In genomic region chr11:58334746-58335145, GRCm38 (mm10) we compare ENCODE assay signal across 11 mouse cellular contexts. TPM values are rescaled to one million over a fixed set of nuclear protein-coding genes. Genes with fewer than 3 reads are reported as not detected.
DNase-seq lines count a peak whose midpoint lies in the region; ATAC-seq lines count a peak whose summit lies in the region.
"Had no signal": no experiment of that assay in that cellular context is flagged by ENCODE, and none has a peak within 500 bp of the region (broad histone marks: within the 10 kb centered on the region; RNA-seq: fewer than 3 reads in every experiment).

No protein-coding gene starts in this region.

- DNase-seq in urinary bladder, postnatal 14 days (ENCODE audit: low spot score) = peak; percentile 29
- DNase-seq in urinary bladder, adult 18-20 months (ENCODE audit: low spot score in 2 of 2) = no peak
- peak; percentile 41 to 66 for DNase-seq in cerebellum, postnatal 25 days
- peak; percentile 29 to 49 for DNase-seq in heart, postnatal 14 days
- peak; percentile 62 for DNase-seq in skeletal muscle tissue, adult 2 months (ENCODE audit: low read depth, low spot score)
- DNase-seq in spleen, postnatal 4 days (ENCODE audit: low spot score in 2 of 2) = no peak
- no peak for DNase-seq in natural killer cell, adult 2 months (ENCODE audit: low spot score in 2 of 2)

- no peak for ATAC-seq in CD4-positive, CD25-positive, alpha-beta regulatory T cell, adult 4 months
- ATAC-seq: forebrain, embryonic 16.5 days; intestine, embryonic 15.5 days had no signal

- intact Hi-C loops in heart, postnatal 14 days (cut with DNase I) = no loop called here

RNA-seq across cellular contexts. Expression of gene Sh3bp5l, which starts 4.2 kb away (rescaled TPM):
- total RNA-seq in heart, postnatal 14 days (2021) = 10 to 100 TPM; 45.6 to 49.5 TPM
- polyA plus RNA-seq in CD4-positive, CD25-positive, alpha-beta regulatory T cell, adult 4 months (2017; shearing (Covaris generic)) = 1 to 10 TPM; 5.3 to 6.3 TPM

RNA-seq across cellular contexts. Expression of gene Zfp672, which starts 4.6 kb away (rescaled TPM):
- 10 to 100 TPM; 48.9 to 53.1 TPM for total RNA-seq in heart, postnatal 14 days (2021)
- 10 to 100 TPM; 37.0 to 46.8 TPM for polyA plus RNA-seq in CD4-positive, CD25-positive, alpha-beta regulatory T cell, adult 4 months (2017; shearing (Covaris generic))

RNA-seq across cellular contexts. Expression of gene Zfp692, which starts 27.9 kb away (rescaled TPM):
- 1 to 10 TPM; 3.9 to 4.7 TPM for total RNA-seq in heart, postnatal 14 days (2021)
- 10 to 100 TPM; 10.7 TPM for polyA plus RNA-seq in CD4-positive, CD25-positive, alpha-beta regulatory T cell, adult 4 months (2017; shearing (Covaris generic))

RNA-seq across cellular contexts. Expression of gene Lypd8, which starts 44.1 kb away (rescaled TPM):
- total RNA-seq in heart, postnatal 14 days (2021) = not detected
- not detected for polyA plus RNA-seq in CD4-positive, CD25-positive, alpha-beta regulatory T cell, adult 4 months (2017; shearing (Covaris generic))
- polyA plus RNA-seq: forebrain, embryonic 16.5 days; limb, embryonic 15.5 days had no signal

Comparison
In these comparisons a context has a peak if more than half of its experiments do, and no peak if none do; other contexts are left out.
1. DNase-seq: peak in urinary bladder, postnatal 14 days (single experiment), cerebellum, postnatal 25 days (2 of 2), heart, postnatal 14 days (2 of 2) and skeletal muscle tissue, adult 2 months (single experiment); none in urinary bladder, adult 18-20 months (0 of 2), spleen, postnatal 4 days (0 of 2) and natural killer cell, adult 2 months (0 of 2).